Mouse (Mus musculus): ENCODE results near the gene Mllt6.

DNA sequence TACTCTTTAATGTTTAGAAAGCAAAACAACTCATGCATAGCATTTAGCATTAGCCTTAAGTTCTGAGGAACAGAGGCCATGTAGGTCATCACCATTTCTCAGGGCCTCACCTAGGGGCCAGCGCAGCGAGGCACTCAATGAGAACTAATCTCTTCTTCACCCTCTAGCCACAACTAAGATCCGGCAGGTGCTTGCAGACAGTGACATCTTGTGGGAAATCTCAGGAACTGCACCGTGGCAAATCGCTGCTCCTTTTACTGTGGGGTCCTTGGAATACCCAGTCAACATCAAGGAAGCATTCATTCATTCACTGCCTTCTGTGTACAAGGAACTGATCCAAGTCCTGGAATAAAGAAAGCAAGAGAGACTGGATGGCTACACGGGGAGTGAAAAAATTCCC lies 40.8 kb upstream of the Mllt6 start:
- TF ChIP-seq HCFC1 (IDR thresholded peaks at IDR 0.05; ENCODE audit: borderline replicate concordance, insufficient read depth, low read length) (peak; percentile 44; the same call in 1 of the 2 replicates), ZNF384 (IDR thresholded peaks at IDR 0.05; ENCODE audit: low read depth, low read length) (0 out of 2 replicates have a peak, but pooled peaks have one; percentile 25)

All from ES-E14 (cell line).